ENCODE assay signal across 1 mouse cellular context in the genomic region with DNA sequence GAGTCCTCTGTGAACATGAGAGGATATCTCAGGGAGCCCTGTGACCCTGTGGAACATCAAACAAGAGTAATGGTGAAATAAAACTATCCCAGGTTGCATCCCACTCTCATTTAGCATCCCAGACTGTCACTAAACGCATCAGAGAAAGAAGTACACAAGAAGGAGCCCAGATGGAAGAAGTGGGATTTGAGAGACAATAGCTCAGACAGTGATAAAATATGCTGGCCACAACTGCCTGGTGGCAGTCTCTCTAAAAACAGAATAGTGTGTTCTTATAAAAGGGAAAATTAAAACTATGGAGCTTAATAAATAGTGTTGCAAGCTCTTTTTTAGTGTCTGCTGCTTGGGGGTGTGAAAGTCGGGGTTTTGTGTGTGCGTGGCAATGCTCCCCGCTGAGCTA.
TF ChIP-seq lines count a peak whose summit lies in the region.

No protein-coding gene starts in this region.

TF ChIP-seq in MEL, 35 proteins besides CTCF, POLR2A, EP300 and RAD21:
- TF ChIP-seq TAL1 (IDR thresholded peaks at IDR 0.05; ENCODE audit: low read length), result no peak
- TF ChIP-seq TBP (IDR thresholded peaks at IDR 0.05; ENCODE audit: low read depth, low read length), result no peak
